Mouse (Mus musculus): ENCODE data around the gene Gng2.
A peak's percentile ranks its signal among the peaks of the same experiment; 100 is the strongest.

Gng2 gene

GRCm38 (mm10) chr14:19976421-19977270, 781 bp downstream of the Gng2 start:
- peak; percentile 72 for DNase-seq

- peak; percentile 36 for DNase-seq
These were observed 2.4 kb downstream of the Gng2 start for GRCm38 (mm10) chr14:19974978-19975493.

GRCm38 (mm10) chr14:19974429-19974828, 3.0 kb downstream of the Gng2 start:
- no peak for DNase-seq

GRCm38 (mm10) chr14:19972316-19973029, 5.0 kb downstream of the Gng2 start:
- no peak for DNase-seq

- no peak for DNase-seq
These were observed 6.6 kb downstream of the Gng2 start for GRCm38 (mm10) chr14:19970845-19971244.

GRCm38 (mm10) chr14:19970106-19970785, 7.2 kb downstream of the Gng2 start:
- DNase-seq = no peak

GRCm38 (mm10) chr14:19969566-19969965, 7.9 kb downstream of the Gng2 start:
- DNase-seq = no peak

GRCm38 (mm10) chr14:19969011-19969521, 8.4 kb downstream of the Gng2 start:
- DNase-seq = no peak

GRCm38 (mm10) chr14:19968321-19969010, 9.0 kb downstream of the Gng2 start:
- no peak for DNase-seq

- DNase-seq = peak; percentile 75
These were observed 9.9 kb downstream of the Gng2 start for GRCm38 (mm10) chr14:19967482-19967881.

GRCm38 (mm10) chr14:19963961-19964505, 13.4 kb downstream of the Gng2 start:
- DNase-seq = no peak

- no peak for DNase-seq
These were observed 15.2 kb downstream of the Gng2 start for GRCm38 (mm10) chr14:19961924-19962915.

- no peak for DNase-seq
These were observed 17.6 kb downstream of the Gng2 start for GRCm38 (mm10) chr14:19959860-19960259.

GRCm38 (mm10) chr14:19955077-19955476, 22.4 kb downstream of the Gng2 start:
- DNase-seq = no peak

GRCm38 (mm10) chr14:19950812-19951211, 26.6 kb downstream of the Gng2 start:
- DNase-seq = no peak

- DNase-seq = no peak
These were observed 28.0 kb downstream of the Gng2 start for GRCm38 (mm10) chr14:19949475-19949874.

GRCm38 (mm10) chr14:19946221-19946620, 31.2 kb downstream of the Gng2 start:
- DNase-seq = peak; percentile 33

- DNase-seq = no peak
These were observed 34.7 kb downstream of the Gng2 start for GRCm38 (mm10) chr14:19942732-19943131.

- no peak for DNase-seq
These were observed 35.1 kb downstream of the Gng2 start for GRCm38 (mm10) chr14:19942329-19942728.

GRCm38 (mm10) chr14:19940066-19940465, 37.4 kb downstream of the Gng2 start:
- DNase-seq = no peak

GRCm38 (mm10) chr14:19938545-19938944, 38.9 kb downstream of the Gng2 start:
- no peak for DNase-seq

Measured in right cerebral cortex, adult 18-20 months (tissue).